Mouse (Mus musculus) limb, embryonic 10.5 days (tissue): ENCODE measurements around the gene Pik3ca. TPM values are rescaled to one million over a fixed set of nuclear protein-coding genes. Genes with fewer than 3 reads are reported as not detected.
A peak's percentile ranks its signal among the peaks of the same experiment; 100 is the strongest.

Experiments used
- DNase-seq: peaks from one replicate; pipeline ENCODE4 v3.0.0-alpha.2; 2017; ENCODE audit warnings: low spot score
- H3K27ac ChIP-seq: fragments of 300-500 bp; sonication (generic); 2 replicates; pipeline ENCODE4 v1.5.1; 2016; ENCODE audit warnings: mild to moderate bottlenecking
- H3K27me3 ChIP-seq: fragments of 300-500 bp; sonication (generic); 2 replicates; pipeline ENCODE4 v1.6.1; 2016; ENCODE audit warnings: low read depth, mild to moderate bottlenecking; ENCODE audit not compliant: poor library complexity, severe bottlenecking
- H3K36me3 ChIP-seq: fragments of 300-500 bp; sonication (generic); 2 replicates; pipeline ENCODE4 v1.6.1; 2016; ENCODE audit warnings: mild to moderate bottlenecking, moderate library complexity
- H3K4me1 ChIP-seq: fragments of 300-500 bp; sonication (generic); 2 replicates; pipeline ENCODE4 v1.6.1; 2016
- H3K4me3 ChIP-seq: fragments of 300-500 bp; sonication (generic); 2 replicates; pipeline ENCODE4 v1.5.1; 2016; ENCODE audit warnings: mild to moderate bottlenecking, moderate library complexity
- H3K9me3 ChIP-seq: fragments of 300-500 bp; sonication (generic); replicated peaks from 2 replicates; pipeline ENCODE4 v1.6.1; 2016; ENCODE audit warnings: mild to moderate bottlenecking
- WGBS: fragments of 180-500 bp; shearing (Covaris S2); methylation state at CpG from one replicate; pipeline ENCODE4 v1.1.7; 2016; 5-methylcytosine and 5-hydroxymethylcytosine counted together
- polyA plus RNA-seq: library from polyadenylated mRNA; unstranded; fragments of >200 nt; fragmentation: Nextera tagmentation; extraction: Ambion mirVana; gene quantifications from 2 replicates; pipeline ENCODE4 v1.2.1, GENCODE M21; 2016

Gene Pik3ca
- polyA plus RNA-seq, 1 experiment from 2014 or later: 8.3 TPM

DNA sequence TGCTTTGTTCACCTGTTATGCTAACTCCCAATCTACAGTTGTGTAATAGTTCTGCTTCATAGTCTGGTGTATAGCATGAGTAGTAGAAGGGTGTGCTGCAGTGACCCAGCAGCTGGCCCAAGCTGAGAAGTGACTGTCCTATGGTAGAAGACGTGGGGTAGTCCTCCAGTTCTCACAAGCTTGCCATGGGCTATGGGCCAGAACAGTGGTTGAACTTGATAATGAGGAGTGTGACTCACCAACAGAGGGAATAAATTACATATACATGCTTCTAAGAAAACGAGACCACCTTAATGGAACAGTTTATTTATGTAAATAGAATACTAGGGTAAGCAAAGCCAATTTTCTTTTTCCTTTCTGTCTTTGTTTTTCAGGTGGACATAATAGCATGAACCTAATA lies 32.9 kb downstream of the Pik3ca start:
- WGBS: 88% methylated on average over 2 of the region's 2 CpGs
- H3K4me3 ChIP-seq: no peak overlapping the region
- H3K27ac ChIP-seq: no peak overlapping the region
- 0 out of 2 replicates have a peak, but pooled peaks cover 3% of the 10 kb centered on the region for H3K4me1 ChIP-seq
- H3K9me3 ChIP-seq: no peaks in the 10 kb centered on the region
- no peak for DNase-seq
- peaks cover 15% of the 10 kb centered on the region; the same call in 1 of the 2 replicates for H3K36me3 ChIP-seq
- H3K27me3 ChIP-seq: no peaks in the 10 kb centered on the region

DNA sequence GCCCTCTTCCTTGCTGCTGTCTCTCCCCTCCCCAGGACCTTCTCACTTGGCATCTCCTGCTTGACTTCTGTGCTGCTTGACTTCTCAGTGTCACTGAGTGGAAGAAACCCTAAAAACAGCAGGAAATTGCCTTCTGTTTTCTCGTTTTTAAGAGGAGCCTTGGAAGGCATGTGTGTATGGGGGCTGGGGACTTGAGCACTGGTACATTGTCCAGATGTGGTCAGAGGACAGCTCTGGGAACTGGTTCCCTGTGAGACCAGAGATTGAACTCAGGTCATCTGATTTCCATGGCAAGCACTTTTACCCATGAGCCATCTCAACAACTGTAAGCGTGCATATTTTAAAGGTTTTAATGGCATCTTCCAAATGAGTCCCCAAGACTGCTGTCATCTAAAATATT lies 36.5 kb downstream of the Pik3ca start:
- H3K4me3 ChIP-seq: no peak overlapping the region
- DNase-seq: no peak
- H3K9me3 ChIP-seq: no peaks in the 10 kb centered on the region
- H3K36me3 ChIP-seq: peaks cover 31% of the 10 kb centered on the region
- 76% methylated on average over 2 of the region's 2 CpGs for WGBS
- no peak overlapping the region for H3K27ac ChIP-seq
- 0 out of 2 replicates have a peak, but pooled peaks cover 3% of the 10 kb centered on the region for H3K4me1 ChIP-seq
- no peaks in the 10 kb centered on the region for H3K27me3 ChIP-seq

DNA sequence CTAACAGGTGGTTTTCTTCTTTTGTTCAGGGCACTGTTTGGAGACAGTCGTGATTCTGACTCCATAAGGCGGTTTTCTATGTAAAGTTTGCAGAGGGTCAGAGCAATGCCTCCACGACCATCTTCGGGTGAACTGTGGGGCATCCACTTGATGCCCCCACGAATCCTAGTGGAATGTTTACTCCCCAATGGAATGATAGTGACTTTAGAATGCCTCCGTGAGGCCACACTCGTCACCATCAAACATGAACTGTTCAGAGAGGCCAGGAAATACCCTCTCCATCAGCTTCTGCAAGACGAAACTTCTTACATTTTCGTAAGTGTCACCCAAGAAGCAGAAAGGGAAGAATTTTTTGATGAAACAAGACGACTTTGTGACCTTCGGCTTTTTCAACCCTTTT lies 38.6 kb downstream of the Pik3ca start:
- 0 out of 2 replicates have a peak, but pooled peaks cover 3% of the 10 kb centered on the region for H3K4me1 ChIP-seq
- 94% methylated on average over 11 of the region's 11 CpGs for WGBS
- no peak overlapping the region for H3K4me3 ChIP-seq
- DNase-seq: no peak
- H3K9me3 ChIP-seq: no peaks in the 10 kb centered on the region
- no peak overlapping the region for H3K27ac ChIP-seq
- H3K36me3 ChIP-seq: peaks cover 49% of the 10 kb centered on the region
- H3K27me3 ChIP-seq: no peaks in the 10 kb centered on the region

DNA sequence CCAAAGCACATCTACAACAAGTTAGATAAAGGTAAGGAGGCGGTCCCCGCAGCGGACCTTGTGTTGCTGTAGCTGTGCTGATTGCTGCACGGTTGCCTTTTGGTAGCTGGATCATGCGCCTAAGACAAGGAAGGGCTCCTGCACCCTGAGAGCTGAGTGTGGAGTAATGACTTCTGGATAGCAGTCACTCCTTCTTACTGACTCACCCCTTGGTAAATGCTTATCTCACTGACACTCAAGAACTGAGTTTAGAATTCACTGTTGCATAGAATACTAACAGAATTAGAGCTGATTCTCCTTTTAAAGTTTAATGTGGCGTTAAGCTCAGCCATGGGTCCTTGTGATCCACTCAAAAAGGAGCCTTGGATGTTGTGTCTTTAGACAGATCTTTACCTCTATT lies 39.8 kb downstream of the Pik3ca start:
- Histone ChIP-seq H3K4me1 (0 out of 2 replicates have a peak, but pooled peaks cover 3% of the 10 kb centered on the region), H3K27ac (no peak overlapping the region), H3K36me3 (peaks cover 60% of the 10 kb centered on the region), H3K9me3 (no peaks in the 10 kb centered on the region), H3K4me3 (no peak overlapping the region), H3K27me3 (no peaks in the 10 kb centered on the region)
- WGBS: 96% methylated on average over 6 of the region's 6 CpGs
- DNase-seq: no peak

DNA sequence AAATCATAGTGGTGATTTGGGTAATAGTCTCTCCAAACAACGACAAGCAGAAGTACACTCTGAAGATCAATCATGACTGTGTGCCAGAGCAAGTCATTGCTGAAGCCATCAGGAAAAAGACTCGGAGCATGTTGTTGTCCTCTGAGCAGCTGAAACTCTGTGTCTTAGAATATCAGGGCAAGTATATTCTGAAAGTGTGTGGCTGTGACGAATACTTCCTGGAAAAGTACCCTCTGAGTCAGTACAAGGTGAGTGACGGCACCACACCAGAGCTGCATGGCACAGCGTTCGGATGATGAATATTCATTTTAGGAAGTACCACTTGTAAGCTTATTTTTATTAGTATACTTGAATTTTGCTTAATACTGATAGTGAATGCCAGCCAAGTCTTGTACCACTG lies 40.3 kb downstream of the Pik3ca start:
- H3K36me3 ChIP-seq: peaks cover 64% of the 10 kb centered on the region
- 94% methylated on average over 6 of the region's 6 CpGs for WGBS

DNA sequence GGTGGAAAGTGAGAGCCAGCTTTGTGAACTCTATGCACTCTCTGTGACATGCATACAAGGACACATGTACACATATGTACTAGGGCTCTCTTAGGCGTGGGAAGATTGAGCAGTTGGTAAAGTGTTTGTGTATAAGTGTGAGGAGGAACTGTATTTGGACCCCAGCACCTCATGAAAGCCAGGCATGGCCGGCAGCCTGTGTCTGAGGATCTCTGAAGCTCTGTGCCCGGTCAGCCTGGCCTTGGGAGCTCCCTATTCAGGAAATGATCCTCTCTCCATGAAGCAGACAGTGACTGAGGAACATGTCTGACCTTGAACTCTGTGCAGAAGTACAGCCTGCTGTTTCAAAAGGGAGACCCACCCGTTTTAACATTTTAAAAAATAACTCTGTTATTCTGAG lies 41.2 kb downstream of the Pik3ca start:
- Histone ChIP-seq H3K4me1 (0 out of 2 replicates have a peak, but pooled peaks cover 2% of the 10 kb centered on the region), H3K36me3 (peaks cover 69% of the 10 kb centered on the region), H3K27ac (no peak overlapping the region), H3K9me3 (no peaks in the 10 kb centered on the region), H3K27me3 (no peaks in the 10 kb centered on the region), H3K4me3 (no peak overlapping the region)
- 86% methylated on average over 4 of the region's 4 CpGs for WGBS
- no peak for DNase-seq

More for the DNA sequence above, 40.3 kb downstream of the Pik3ca start:
- H3K27me3 ChIP-seq: no peaks in the 10 kb centered on the region
- no peak for DNase-seq
- H3K27ac ChIP-seq: no peak overlapping the region
- no peak overlapping the region for H3K4me3 ChIP-seq
- H3K4me1 ChIP-seq: 0 out of 2 replicates have a peak, but pooled peaks cover 3% of the 10 kb centered on the region
- no peaks in the 10 kb centered on the region for H3K9me3 ChIP-seq

DNA sequence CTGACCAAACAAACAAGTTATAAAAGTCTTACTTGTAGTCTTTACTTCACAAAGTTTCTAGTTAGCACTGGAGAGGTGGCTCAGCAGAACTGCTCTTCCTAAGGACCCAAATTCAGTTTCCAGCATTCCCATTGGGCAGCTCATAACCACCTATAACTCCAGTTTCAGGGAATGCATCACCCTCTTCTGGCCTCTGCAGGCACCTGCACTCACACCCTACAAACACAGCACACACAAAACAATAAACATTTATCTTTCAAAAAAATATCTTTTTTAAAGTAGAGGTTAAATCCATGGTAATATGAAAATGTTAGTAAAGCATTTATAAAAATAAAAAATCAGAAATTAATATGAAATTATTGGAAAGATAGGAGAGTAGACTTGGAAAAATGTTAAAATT lies 44.2 kb downstream of the Pik3ca start:
- Histone ChIP-seq H3K36me3 (peaks cover 93% of the 10 kb centered on the region), H3K27me3 (no peaks in the 10 kb centered on the region), H3K4me3 (no peak overlapping the region), H3K27ac (no peak overlapping the region), H3K4me1 (no peaks in the 10 kb centered on the region), H3K9me3 (no peaks in the 10 kb centered on the region)
- no peak for DNase-seq

DNA sequence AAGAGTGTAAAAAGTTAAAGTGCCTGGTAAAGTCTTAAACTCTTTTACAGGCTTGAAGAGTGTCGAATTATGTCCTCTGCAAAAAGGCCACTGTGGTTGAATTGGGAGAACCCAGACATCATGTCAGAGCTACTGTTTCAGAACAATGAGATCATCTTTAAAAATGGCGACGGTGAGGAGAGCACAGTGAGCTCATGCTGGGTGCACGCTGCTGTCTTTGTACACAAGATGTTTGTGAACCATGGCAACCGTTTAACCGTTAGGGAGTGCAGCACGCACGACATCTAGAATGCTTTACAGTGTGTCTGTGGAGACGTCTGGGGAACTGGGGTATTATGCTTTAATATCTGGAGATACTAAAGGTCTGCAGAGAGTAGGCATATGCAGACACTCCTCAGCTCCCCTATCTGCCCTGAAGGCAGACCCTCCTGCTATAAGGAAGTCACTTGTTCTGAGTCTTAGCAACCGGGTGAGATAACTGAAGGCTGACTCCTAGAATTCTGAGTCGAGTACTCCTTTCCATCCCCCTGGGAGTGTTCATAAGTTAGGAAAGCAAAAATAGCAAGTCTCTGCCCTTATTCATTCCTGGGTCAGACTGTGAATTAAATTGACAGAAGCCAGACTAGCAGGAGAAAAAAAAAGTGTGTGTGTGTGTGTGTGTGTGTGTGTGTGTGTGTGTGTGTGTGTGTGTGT lies 57.0 kb downstream of the Pik3ca start:
- no peak for DNase-seq
- no peaks in the 10 kb centered on the region for H3K4me1 ChIP-seq
- no peaks in the 10 kb centered on the region for H3K9me3 ChIP-seq
- H3K36me3 ChIP-seq: peaks cover 96% of the 10 kb centered on the region
- no peak overlapping the region for H3K27ac ChIP-seq
- WGBS: 90% methylated on average over 11 of the region's 11 CpGs
- H3K4me3 ChIP-seq: no peak overlapping the region
- H3K27me3 ChIP-seq: no peaks in the 10 kb centered on the region

DNA sequence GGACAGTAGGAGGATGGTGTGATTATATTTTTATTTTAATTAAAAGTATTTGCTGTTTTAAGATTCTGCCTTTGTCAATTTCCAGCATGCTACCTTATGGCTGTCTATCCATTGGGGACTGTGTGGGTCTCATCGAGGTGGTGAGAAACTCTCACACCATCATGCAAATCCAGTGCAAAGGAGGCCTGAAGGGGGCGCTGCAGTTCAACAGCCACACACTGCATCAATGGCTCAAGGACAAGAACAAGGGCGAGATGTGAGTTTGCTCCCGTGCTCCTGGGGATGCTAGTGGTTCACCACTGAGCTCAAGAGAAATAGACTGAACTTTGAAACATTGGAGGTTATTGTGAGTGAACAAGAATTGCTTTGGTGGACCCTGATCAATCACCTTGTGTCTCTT lies 62.3 kb downstream of the Pik3ca start:
- H3K36me3 ChIP-seq: peaks cover 92% of the 10 kb centered on the region
- peak; percentile 41 for DNase-seq
- no peaks in the 10 kb centered on the region for H3K9me3 ChIP-seq
- H3K27ac ChIP-seq: no peak overlapping the region
- no peaks in the 10 kb centered on the region for H3K27me3 ChIP-seq
- H3K4me3 ChIP-seq: no peak overlapping the region
- H3K4me1 ChIP-seq: no peaks in the 10 kb centered on the region
- 71% methylated on average over 4 of the region's 4 CpGs for WGBS

DNA sequence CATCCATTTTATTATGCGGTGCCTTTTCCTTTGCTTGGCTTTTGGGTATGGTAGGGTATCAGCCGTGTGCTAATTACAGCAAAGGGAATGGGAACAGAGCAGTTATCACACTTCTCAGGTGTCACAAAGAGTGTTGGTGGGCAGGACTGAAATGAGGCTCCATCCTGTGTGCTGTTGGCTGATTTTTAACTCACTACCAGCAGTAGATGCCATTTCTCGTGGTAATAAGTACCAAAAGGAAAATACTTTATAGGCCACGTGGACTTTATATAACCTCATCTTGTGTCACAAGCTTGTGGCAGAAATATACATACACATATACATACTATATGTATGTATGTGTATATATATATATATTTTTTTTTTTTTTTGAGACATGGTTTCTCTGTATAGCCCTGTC lies 69.8 kb downstream of the Pik3ca start:
- H3K4me1 ChIP-seq: peaks cover 21% of the 10 kb centered on the region
- DNase-seq: no peak
- peaks cover 28% of the 10 kb centered on the region for H3K36me3 ChIP-seq
- no peak overlapping the region for H3K27ac ChIP-seq
- no peaks in the 10 kb centered on the region for H3K27me3 ChIP-seq
- WGBS: 93% methylated on average over 4 of the region's 4 CpGs
- H3K9me3 ChIP-seq: no peaks in the 10 kb centered on the region
- no peak overlapping the region for H3K4me3 ChIP-seq

DNA sequence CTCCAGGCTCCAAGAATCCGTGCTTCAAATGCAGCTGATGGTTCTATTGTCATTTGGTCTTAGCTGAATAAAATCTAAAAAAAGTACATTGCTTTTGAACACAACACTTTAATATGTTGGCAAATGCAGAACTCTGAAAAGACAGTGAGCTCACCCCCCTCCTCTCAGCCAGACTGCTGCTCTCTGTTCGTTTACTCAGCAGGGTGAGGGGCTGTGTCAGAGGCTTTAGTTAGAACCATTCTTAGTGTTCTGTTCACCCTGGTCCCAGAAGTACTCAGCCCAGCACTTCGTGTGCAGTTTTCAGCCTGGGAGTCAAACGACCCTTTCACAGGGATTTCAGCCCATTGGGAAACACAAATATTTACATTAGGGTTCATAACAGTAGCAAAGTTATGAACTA lies 70.9 kb downstream of the Pik3ca start:
- 80% methylated on average over 4 of the region's 4 CpGs for WGBS
- H3K36me3 ChIP-seq: peaks cover 17% of the 10 kb centered on the region
- H3K9me3 ChIP-seq: no peaks in the 10 kb centered on the region
- H3K4me1 ChIP-seq: peaks cover 25% of the 10 kb centered on the region
- H3K4me3 ChIP-seq: no peak overlapping the region
- no peak for DNase-seq
- no peaks in the 10 kb centered on the region for H3K27me3 ChIP-seq
- no peak overlapping the region for H3K27ac ChIP-seq

DNA sequence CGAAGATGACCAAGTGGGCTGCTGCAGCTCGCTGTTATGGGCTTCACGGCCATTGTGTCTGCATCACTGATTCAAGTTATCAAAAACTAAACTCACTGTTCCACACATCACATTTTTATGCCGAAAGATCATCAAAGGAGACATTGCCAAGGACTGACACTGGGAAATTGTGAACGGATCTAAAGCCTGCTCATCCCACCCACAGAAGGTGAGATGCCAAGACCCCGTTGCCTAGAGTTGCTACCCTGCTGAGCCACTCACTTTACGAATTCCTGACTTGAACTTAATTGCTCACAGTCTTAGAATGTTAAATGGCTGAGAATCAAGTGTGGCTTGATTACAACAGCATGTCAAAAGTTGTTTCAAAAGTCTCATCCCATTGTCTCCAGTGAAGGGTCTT lies 73.0 kb downstream of the Pik3ca start:
- WGBS: 76% methylated on average over 7 of the region's 7 CpGs
- no peak for DNase-seq
- H3K36me3 ChIP-seq: 0 out of 2 replicates have a peak, but pooled peaks cover 7% of the 10 kb centered on the region
- no peak overlapping the region for H3K4me3 ChIP-seq
- H3K4me1 ChIP-seq: peaks cover 25% of the 10 kb centered on the region
- H3K27me3 ChIP-seq: no peaks in the 10 kb centered on the region
- no peaks in the 10 kb centered on the region for H3K9me3 ChIP-seq
- no peak overlapping the region for H3K27ac ChIP-seq

DNA sequence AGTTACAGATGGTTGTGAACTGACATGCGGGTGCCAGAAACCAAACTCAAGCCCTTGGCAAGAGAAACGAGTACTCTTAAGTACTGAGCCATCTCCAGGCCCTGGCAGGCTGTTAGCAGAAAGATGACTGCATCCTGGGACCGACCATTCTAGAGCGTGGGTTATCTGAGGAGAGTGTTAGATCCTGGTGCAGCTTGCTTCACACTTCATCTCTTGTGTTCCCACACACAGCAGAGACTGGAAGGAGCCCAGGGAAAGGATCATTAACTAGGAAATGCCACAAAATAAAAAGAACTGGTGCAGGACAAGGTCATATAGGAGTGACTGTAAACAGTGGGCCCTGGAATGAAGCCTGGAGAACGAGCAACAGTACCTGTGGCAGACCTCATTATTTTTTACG lies 73.6 kb downstream of the Pik3ca start:
- DNase-seq: no peak
- H3K4me3 ChIP-seq: no peak overlapping the region
- 0 out of 2 replicates have a peak, but pooled peaks cover 7% of the 10 kb centered on the region for H3K36me3 ChIP-seq
- peaks cover 25% of the 10 kb centered on the region for H3K4me1 ChIP-seq
- H3K27me3 ChIP-seq: no peaks in the 10 kb centered on the region
- 55% methylated on average over 6 of the region's 6 CpGs for WGBS
- no peak overlapping the region for H3K27ac ChIP-seq
- H3K9me3 ChIP-seq: no peaks in the 10 kb centered on the region
